Mouse (Mus musculus) thymus, postnatal 36 days (tissue): ENCODE data around the gene Mob3a.

Experiments used
- DNase-seq, 2 experiments: peaks; one replicate each; pipeline ENCODE4 v3.0.0; 2022; ENCODE audit warnings: mixed read lengths in 2 of 2

Mob3a gene

GRCm38 (mm10) chr10:80698605-80699004, 3.2 kb downstream of the Mob3a start:
- DNase-seq: peak; percentile 30 to 44

GRCm38 (mm10) chr10:80697812-80698211, 4.0 kb downstream of the Mob3a start:
- DNase-seq: peak; percentile 23 to 42

GRCm38 (mm10) chr10:80697393-80697787, 4.4 kb downstream of the Mob3a start:
- peak in 1 of 2 experiments; percentile 27 for DNase-seq

- DNase-seq: peak; percentile 36 to 46
Measured at GRCm38 (mm10) chr10:80696502-80697392, 5.0 kb downstream of the Mob3a start.

GRCm38 (mm10) chr10:80695801-80696501, 5.8 kb downstream of the Mob3a start:
- peak; percentile 57 to 65 for DNase-seq

GRCm38 (mm10) chr10:80695186-80695585, 6.6 kb downstream of the Mob3a start:
- DNase-seq: peak; percentile 83 to 89

- peak; percentile 35 to 53 for DNase-seq
Measured at GRCm38 (mm10) chr10:80694159-80694938, 7.4 kb downstream of the Mob3a start.

- peak; percentile 25 to 47 for DNase-seq
Measured at GRCm38 (mm10) chr10:80693401-80694045, 8.3 kb downstream of the Mob3a start.

- DNase-seq: peak; percentile 55 to 58
Measured at GRCm38 (mm10) chr10:80692249-80693165, 9.3 kb downstream of the Mob3a start.

- DNase-seq: peak; percentile 67 to 72
Measured at GRCm38 (mm10) chr10:80687850-80688249, 13.9 kb downstream of the Mob3a start.

- no peak for DNase-seq
Measured at GRCm38 (mm10) chr10:80686617-80687016, 15.2 kb downstream of the Mob3a start.

- no peak for DNase-seq
Measured at GRCm38 (mm10) chr10:80684984-80685383, 16.8 kb downstream of the Mob3a start.

- DNase-seq: peak; percentile 84
Measured at GRCm38 (mm10) chr10:80684214-80684613, 17.6 kb downstream of the Mob3a start.

- no peak for DNase-seq
Measured at GRCm38 (mm10) chr10:80683647-80684046, 18.1 kb downstream of the Mob3a start.

- peak; percentile 37 to 43 for DNase-seq
Measured at GRCm38 (mm10) chr10:80682003-80682402, 19.8 kb downstream of the Mob3a start.

GRCm38 (mm10) chr10:80680260-80680696, 21.5 kb downstream of the Mob3a start:
- no peak for DNase-seq

- DNase-seq: peak in 1 of 2 experiments; percentile 45
Measured at GRCm38 (mm10) chr10:80679556-80680259, 22.1 kb downstream of the Mob3a start.

GRCm38 (mm10) chr10:80678601-80679377, 23.0 kb downstream of the Mob3a start:
- peak in 1 of 2 experiments; percentile 46 for DNase-seq

- DNase-seq: peak; percentile 89 to 94
Measured at GRCm38 (mm10) chr10:80677942-80678436, 23.8 kb downstream of the Mob3a start, which contains the start of gene Mknk2. Gene Mknk2, minus strand, starts transcription at chr10:80678112.
